Mouse (Mus musculus) inflammation-experienced regulatory T-cells, adult 16 weeks (primary cell): ENCODE results near the gene Olfr26. TPM values are rescaled to one million over a fixed set of nuclear protein-coding genes. Genes with fewer than 3 reads are reported as not detected.

ENCODE experiments used
- polyA plus RNA-seq: library from polyadenylated mRNA; unstranded; fragments of 100-300 nt; shearing (Covaris generic); gene quantifications from one replicate; pipeline ENCODE4 v1.2.1, GENCODE M21; 2017

The Olfr26 gene
- not detected for polyA plus RNA-seq

DNA sequence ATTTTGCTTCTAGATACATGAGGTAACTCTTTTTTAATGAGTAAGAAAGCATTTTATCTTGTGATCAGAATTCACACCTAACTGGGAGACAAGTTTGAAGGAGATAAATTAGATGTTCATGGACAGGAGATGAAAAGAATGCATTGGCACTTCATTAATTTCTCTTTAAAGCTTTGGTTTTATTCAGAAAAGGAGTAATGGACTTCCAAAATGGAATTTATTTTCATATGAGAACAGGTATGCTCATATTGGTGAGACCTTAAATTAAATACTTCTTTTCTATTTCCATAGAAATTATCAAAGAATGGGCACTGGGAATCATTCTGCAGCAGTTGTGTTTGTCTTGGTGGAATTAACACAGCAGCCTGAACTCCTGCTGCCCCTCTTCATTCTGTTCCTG, at the start of gene Olfr26:
Gene Olfr26, plus strand, starts transcription at position 301 of the 400 bp plus-strand sequence.

DNA sequence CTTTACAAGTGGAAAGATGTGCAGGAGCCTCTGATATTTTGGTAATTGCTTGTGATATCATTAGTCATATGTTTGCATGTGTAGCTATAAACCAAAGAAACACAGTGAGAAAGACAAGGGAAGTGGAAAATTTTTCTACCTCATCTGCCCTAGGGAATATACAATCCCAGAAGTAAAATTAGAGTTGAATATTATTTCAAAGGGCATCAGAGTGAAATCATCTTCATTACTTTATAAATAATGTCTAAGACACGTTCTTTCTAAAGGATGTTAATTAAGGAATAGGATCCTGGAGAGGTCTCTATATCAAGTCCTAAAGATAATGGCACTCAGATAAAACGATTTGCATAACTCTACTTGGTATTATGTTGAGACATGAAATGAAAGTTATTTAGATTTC, 40.5 kb upstream of the Olfr26 start, which contains the start of gene Olfr922:
Gene Olfr922, plus strand, starts transcription at position 301 of the 400 bp plus-strand sequence.

GRCm38 (mm10) chr9:38826245-38826644, 28.6 kb upstream of the Olfr26 start, which contains the start of gene Olfr923:
Olfr923 (plus strand) TSS chr9:38826545.

GRCm38 (mm10) chr9:38844149-38844548, 10.7 kb upstream of the Olfr26 start, which contains the start of gene Olfr924:
Olfr924 (plus strand) TSS chr9:38844449.

DNA sequence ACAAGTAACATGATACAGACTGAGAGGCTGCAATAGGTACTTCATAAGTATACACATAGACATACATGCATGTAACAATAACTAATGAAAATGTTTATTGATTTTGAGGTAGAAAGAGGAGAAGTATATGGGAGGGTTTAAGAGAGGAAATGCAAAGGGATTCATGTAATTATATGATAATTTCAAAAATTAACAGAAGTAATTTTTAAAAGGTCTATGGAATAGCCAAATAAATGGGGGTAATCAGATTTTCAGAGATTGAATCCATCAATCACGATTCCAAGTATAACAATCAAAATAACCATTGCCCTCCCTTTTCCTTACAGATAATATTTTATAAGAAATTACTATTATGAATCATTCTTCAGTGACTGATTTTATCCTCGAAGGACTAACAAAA, 22.0 kb downstream of the Olfr26 start, which contains the start of gene Olfr926:
Gene Olfr926, plus strand, starts transcription at position 301 of the 400 bp plus-strand sequence.

Other genes starting within 250 kb of the Olfr26 start
- gene Olfr914, start 250.0 kb upstream of the Olfr26 start, polyA plus RNA-seq = not detected
- not detected for gene Olfr916, start 195.2 kb upstream of the Olfr26 start, polyA plus RNA-seq
- not detected for gene Olfr917, start 189.2 kb upstream of the Olfr26 start, polyA plus RNA-seq
- gene Olfr918, start 180.5 kb upstream of the Olfr26 start, polyA plus RNA-seq = not detected
- not detected for gene Olfr919, start 151.4 kb upstream of the Olfr26 start, polyA plus RNA-seq
- gene Vwa5a, start 136.8 kb upstream of the Olfr26 start, polyA plus RNA-seq = 58.3 TPM
- gene Olfr920, start 102.8 kb upstream of the Olfr26 start, polyA plus RNA-seq = 0.10 TPM
- not detected for gene Olfr921, start 82.0 kb upstream of the Olfr26 start, polyA plus RNA-seq
- not detected for gene Olfr922, start 40.4 kb upstream of the Olfr26 start, polyA plus RNA-seq
- not detected for gene Olfr923, start 28.5 kb upstream of the Olfr26 start, polyA plus RNA-seq
- not detected for gene Olfr924, start 10.6 kb upstream of the Olfr26 start, polyA plus RNA-seq
- not detected for gene Olfr926, start 22.1 kb downstream of the Olfr26 start, polyA plus RNA-seq
- not detected for gene Olfr930, start 74.7 kb downstream of the Olfr26 start, polyA plus RNA-seq
- not detected for gene Olfr933, start 117.3 kb downstream of the Olfr26 start, polyA plus RNA-seq
- not detected for gene Olfr934, start 133.3 kb downstream of the Olfr26 start, polyA plus RNA-seq
- gene Olfr935, start 144.6 kb downstream of the Olfr26 start, polyA plus RNA-seq = not detected
- gene Olfr146, start 168.3 kb downstream of the Olfr26 start, polyA plus RNA-seq = not detected
- not detected for gene Olfr937, start 209.9 kb downstream of the Olfr26 start, polyA plus RNA-seq
- not detected for gene Olfr938, start 223.8 kb downstream of the Olfr26 start, polyA plus RNA-seq